Mouse (Mus musculus): Measurements from ENCODE around the gene Mfng. TPM values are rescaled to one million over a fixed set of nuclear protein-coding genes. Genes with fewer than 3 reads are reported as not detected.

Gene Mfng
- 14.1 and 15.0 TPM in 2 replicates for polyA plus RNA-seq (2015; fragmentation: Nextera tagmentation; extraction: Ambion mirVana)

DNA sequence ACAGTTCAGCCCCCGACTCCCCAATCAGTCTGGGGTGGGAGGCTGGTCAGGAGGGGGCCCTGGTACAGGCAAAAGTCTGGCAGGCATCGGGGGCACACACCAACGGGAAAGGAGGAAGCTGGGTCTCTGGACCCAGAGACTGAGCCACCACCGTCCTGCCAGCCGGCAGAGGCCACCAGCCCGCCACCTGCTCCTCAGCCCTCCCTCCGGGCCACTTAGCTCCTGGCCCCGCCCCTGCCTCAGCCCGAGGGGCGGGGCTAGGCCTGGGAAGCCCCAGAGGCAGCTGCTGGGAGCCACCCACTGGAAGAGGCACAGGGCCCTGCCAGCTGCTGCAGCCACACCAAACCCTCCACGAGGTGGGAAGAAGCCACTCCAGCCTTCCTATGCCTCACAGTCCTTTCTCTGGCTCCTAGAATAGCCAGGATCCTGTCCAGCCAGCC is at the start of gene Mfng:
Gene Mfng, minus strand, starts transcription at position 186 of the 440 bp plus-strand sequence.
- Histone ChIP-seq H3K27ac (peak within 1 kb of the TSS; percentile 15; the same call in 1 of the 2 replicates), H3K9ac (peak within 1 kb of the TSS; percentile 25; the same call in 1 of the 2 replicates), H3K4me3 (peak within 1 kb of the TSS; percentile 20), H3K27me3 (peaks cover 26% of the 10 kb centered on the region), H3K4me2 (replicated peaks) (peak within 1 kb of the TSS; percentile 26), H3K4me1 (peaks cover 11% of the 10 kb centered on the region), H3K36me3 (0 out of 2 replicates have a peak, but pooled peaks cover 3% of the 10 kb centered on the region), H3K9me3 (peaks cover 4% of the 10 kb centered on the region; the same call in 1 of the 2 replicates)
- 2% methylated on average over 11 of the region's 11 CpGs for WGBS
- no peak for ATAC-seq (ENCODE audit: low FRiP score, low read depth)

DNA sequence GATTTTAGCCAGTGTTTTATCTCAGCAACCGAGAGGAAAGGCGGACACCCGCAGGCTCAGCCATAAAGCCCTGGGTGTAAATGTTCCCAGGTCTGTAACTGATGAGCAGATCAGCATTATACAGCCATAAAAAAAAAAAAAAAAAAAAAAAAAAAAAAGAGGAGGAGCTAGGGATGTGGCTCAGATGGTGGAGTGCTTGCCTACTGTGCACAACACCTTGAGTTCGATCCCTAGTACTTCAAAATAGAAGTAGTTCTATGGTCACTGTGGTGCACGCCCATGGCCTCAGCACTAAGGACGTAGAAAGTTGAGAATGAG is 42.8 kb upstream of the Mfng start:
- Histone ChIP-seq H3K27ac (no peak overlapping the region), H3K4me1 (peaks cover 5% of the 10 kb centered on the region; the same call in 1 of the 2 replicates), H3K4me2 (replicated peaks) (no peak overlapping the region), H3K36me3 (no peaks in the 10 kb centered on the region), H3K9ac (no peak overlapping the region), H3K4me3 (no peak overlapping the region), H3K27me3 (peaks cover 10% of the 10 kb centered on the region), H3K9me3 (no peaks in the 10 kb centered on the region)
- ATAC-seq (ENCODE audit: low FRiP score, low read depth): no peak
- 55% methylated on average over 6 of the region's 6 CpGs for WGBS

GRCm38 (mm10) chr15:78815314-78816073 is 42.2 kb upstream of the Mfng start:
- no peaks in the 10 kb centered on the region for H3K9me3 ChIP-seq
- H3K36me3 ChIP-seq: no peaks in the 10 kb centered on the region
- peaks cover 5% of the 10 kb centered on the region for H3K27me3 ChIP-seq
- H3K27ac ChIP-seq: no peak overlapping the region
- no peak overlapping the region for H3K4me3 ChIP-seq
- WGBS: 45% methylated on average over 11 of the region's 11 CpGs
- ATAC-seq (ENCODE audit: low FRiP score, low read depth): peak; percentile 40; the same call in 1 of the 2 replicates
- H3K9ac ChIP-seq: no peak overlapping the region
- no peak overlapping the region for H3K4me2 ChIP-seq (replicated peaks)
- peaks cover 2% of the 10 kb centered on the region; the same call in 1 of the 2 replicates for H3K4me1 ChIP-seq

- Histone ChIP-seq H3K4me1 (peaks cover 10% of the 10 kb centered on the region), H3K27me3 (peaks cover 9% of the 10 kb centered on the region), H3K9me3 (no peaks in the 10 kb centered on the region), H3K36me3 (no peaks in the 10 kb centered on the region), H3K4me3 (no peak overlapping the region), H3K27ac (no peak overlapping the region), H3K4me2 (replicated peaks) (no peak overlapping the region), H3K9ac (no peak overlapping the region)
- no peak for ATAC-seq (ENCODE audit: low FRiP score, low read depth)
- WGBS: 90% methylated on average over 4 of the region's 4 CpGs
Measured at GRCm38 (mm10) chr15:78813603-78814002, 40.3 kb upstream of the Mfng start.

DNA sequence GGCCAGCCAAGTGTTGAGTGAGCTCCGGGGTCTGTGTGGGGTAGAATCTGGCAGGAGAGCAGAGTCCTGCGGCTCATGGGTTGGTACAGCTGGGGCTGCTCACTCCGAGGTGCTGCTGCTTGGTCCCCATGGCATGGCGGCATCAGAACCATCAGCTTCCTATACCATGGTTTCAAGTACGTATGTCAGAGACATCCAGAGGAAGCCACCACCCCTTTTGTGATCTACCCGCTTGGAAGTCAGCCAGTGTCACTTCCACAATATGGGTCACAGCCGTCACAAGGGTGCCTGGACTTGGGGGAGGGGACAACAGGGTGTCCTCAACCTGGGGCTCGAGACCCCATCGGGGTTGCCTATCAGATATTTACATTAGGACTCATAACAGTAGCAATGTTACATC is 36.9 kb upstream of the Mfng start:
- Histone ChIP-seq H3K27ac (no peak overlapping the region), H3K9me3 (no peaks in the 10 kb centered on the region), H3K4me3 (no peak overlapping the region), H3K36me3 (no peaks in the 10 kb centered on the region), H3K4me2 (replicated peaks) (no peak overlapping the region), H3K9ac (no peak overlapping the region), H3K27me3 (peaks cover 43% of the 10 kb centered on the region), H3K4me1 (peaks cover 20% of the 10 kb centered on the region)
- ATAC-seq (ENCODE audit: low FRiP score, low read depth): no peak
- WGBS: 71% methylated on average over 9 of the region's 9 CpGs

DNA sequence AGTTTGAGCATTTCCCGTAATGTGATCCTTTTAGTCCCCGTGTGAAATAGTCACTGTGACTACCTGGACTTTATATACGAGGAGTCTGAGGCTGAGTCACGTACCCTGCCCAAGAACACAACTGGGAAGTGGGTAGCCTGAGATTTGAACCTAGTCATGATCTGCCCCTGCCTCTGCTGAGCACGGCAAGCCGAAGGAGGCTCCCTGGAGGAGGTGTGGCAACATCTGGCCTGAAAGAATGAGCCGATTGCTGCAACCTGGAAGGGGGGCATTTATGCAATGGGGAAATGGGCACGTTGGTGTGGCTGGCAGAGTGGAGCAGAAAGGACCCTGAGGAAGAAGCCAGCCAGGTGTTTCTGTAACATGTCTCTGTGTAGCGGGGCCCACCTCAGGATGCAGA is 36.5 kb upstream of the Mfng start:
- Histone ChIP-seq H3K27ac (no peak overlapping the region), H3K9ac (no peak overlapping the region), H3K4me1 (peaks cover 20% of the 10 kb centered on the region), H3K4me3 (no peak overlapping the region), H3K4me2 (replicated peaks) (no peak overlapping the region), H3K27me3 (peaks cover 47% of the 10 kb centered on the region), H3K36me3 (no peaks in the 10 kb centered on the region), H3K9me3 (no peaks in the 10 kb centered on the region)
- no peak for ATAC-seq (ENCODE audit: low FRiP score, low read depth)
- WGBS: 43% methylated on average over 9 of the region's 9 CpGs

DNA sequence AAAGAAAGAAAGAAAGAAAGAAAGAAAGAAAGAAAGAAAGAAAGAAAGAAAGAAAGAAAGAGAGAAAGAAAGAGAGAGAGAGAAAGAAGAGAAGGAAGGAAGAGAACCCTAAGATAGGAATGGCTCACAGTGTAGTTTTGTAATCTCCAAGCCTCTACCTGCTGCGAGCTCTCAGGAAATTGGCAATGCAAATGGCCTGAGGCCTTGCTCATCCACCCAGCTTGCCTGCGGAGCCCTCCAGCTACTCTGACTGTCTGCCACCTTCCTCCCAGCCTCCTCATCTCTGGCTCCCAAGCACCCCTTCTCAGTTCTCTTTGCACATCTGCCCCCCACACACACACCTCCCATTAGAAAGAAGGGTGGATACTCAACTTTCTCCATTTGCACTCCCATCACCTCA is 35.7 kb upstream of the Mfng start:
- WGBS: 70% methylated on average over 2 of the region's 2 CpGs
- H3K9ac ChIP-seq: no peak overlapping the region
- no peak overlapping the region for H3K4me3 ChIP-seq
- H3K27ac ChIP-seq: no peak overlapping the region
- H3K36me3 ChIP-seq: no peaks in the 10 kb centered on the region
- ATAC-seq (ENCODE audit: low FRiP score, low read depth): no peak
- peaks cover 20% of the 10 kb centered on the region for H3K4me1 ChIP-seq
- H3K27me3 ChIP-seq: peaks cover 55% of the 10 kb centered on the region
- no peaks in the 10 kb centered on the region for H3K9me3 ChIP-seq
- no peak overlapping the region for H3K4me2 ChIP-seq (replicated peaks)

- Histone ChIP-seq H3K4me3 (no peak overlapping the region), H3K36me3 (no peaks in the 10 kb centered on the region), H3K4me1 (peaks cover 35% of the 10 kb centered on the region), H3K4me2 (replicated peaks) (no peak overlapping the region), H3K27ac (no peak overlapping the region), H3K27me3 (peaks cover 73% of the 10 kb centered on the region), H3K9me3 (no peaks in the 10 kb centered on the region), H3K9ac (no peak overlapping the region)
- ATAC-seq (ENCODE audit: low FRiP score, low read depth): no peak
- WGBS: 63% methylated on average over 3 of the region's 3 CpGs
Measured at GRCm38 (mm10) chr15:78807141-78807540, 33.9 kb upstream of the Mfng start.

DNA sequence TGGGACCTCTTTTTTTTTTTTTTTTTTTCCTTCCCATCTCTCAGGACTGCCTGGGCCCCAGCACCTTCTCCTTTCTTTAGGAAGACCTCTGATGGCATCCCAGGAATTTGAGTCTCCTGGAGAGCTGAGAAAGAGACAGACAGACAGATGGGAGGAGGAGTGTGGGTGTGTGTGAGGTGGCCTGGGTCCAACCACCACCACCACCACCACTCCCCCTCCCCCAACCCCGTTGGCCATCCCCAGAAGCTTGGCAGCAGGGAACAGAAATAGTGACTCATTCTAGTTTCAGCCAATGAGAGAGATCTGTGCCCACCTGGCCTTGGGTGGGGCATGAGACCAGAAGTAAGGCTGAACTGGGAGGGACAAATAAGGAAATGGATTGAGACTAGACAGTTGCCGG is 33.3 kb upstream of the Mfng start:
- Histone ChIP-seq H3K36me3 (no peaks in the 10 kb centered on the region), H3K4me1 (peaks cover 39% of the 10 kb centered on the region), H3K27ac (no peak overlapping the region), H3K4me3 (no peak overlapping the region), H3K4me2 (replicated peaks) (no peak overlapping the region), H3K27me3 (peaks cover 78% of the 10 kb centered on the region), H3K9me3 (no peaks in the 10 kb centered on the region), H3K9ac (no peak overlapping the region)
- ATAC-seq (ENCODE audit: low FRiP score, low read depth): no peak
- 40% methylated on average over 2 of the region's 2 CpGs for WGBS

DNA sequence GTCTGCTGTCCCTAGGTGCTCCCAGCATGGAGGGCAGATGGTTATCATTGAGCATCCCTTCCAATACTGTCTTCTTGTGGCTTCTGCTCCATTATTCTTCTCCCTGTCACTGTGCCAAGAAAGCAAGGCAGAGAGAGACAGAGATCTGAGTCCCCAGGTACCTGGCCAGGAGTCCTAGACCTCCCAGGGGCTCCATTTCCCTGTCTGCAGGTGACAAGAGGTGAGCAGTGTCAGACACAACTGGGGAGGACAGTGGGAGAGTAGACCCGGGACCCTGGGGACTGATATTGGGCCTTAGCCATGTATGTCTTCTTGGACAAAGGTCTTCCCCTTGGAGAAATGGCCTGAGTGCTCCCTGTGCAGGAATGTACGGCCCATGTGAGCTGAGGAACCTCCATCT is 32.1 kb upstream of the Mfng start:
- 76% methylated on average over 2 of the region's 2 CpGs for WGBS
- no peak for ATAC-seq (ENCODE audit: low FRiP score, low read depth)

GRCm38 (mm10) chr15:78804326-78804725 is 31.1 kb upstream of the Mfng start:
- ATAC-seq (ENCODE audit: low FRiP score, low read depth): no peak
- no peaks in the 10 kb centered on the region for H3K9me3 ChIP-seq
- peaks cover 94% of the 10 kb centered on the region for H3K27me3 ChIP-seq
- H3K36me3 ChIP-seq: no peaks in the 10 kb centered on the region
- H3K4me2 ChIP-seq (replicated peaks): no peak overlapping the region
- H3K4me1 ChIP-seq: peaks cover 29% of the 10 kb centered on the region
- no peak overlapping the region for H3K4me3 ChIP-seq
- H3K27ac ChIP-seq: no peak overlapping the region
- 10% methylated on average over 6 of the region's 6 CpGs for WGBS
- H3K9ac ChIP-seq: no peak overlapping the region

More for the DNA sequence above, 32.1 kb upstream of the Mfng start:
- Histone ChIP-seq H3K9me3 (no peaks in the 10 kb centered on the region), H3K36me3 (no peaks in the 10 kb centered on the region), H3K4me2 (replicated peaks) (no peak overlapping the region), H3K9ac (no peak overlapping the region), H3K4me3 (no peak overlapping the region), H3K4me1 (peaks cover 39% of the 10 kb centered on the region), H3K27ac (no peak overlapping the region), H3K27me3 (peaks cover 91% of the 10 kb centered on the region)

- no peaks in the 10 kb centered on the region for H3K36me3 ChIP-seq
- H3K9me3 ChIP-seq: no peaks in the 10 kb centered on the region
- no peak overlapping the region for H3K27ac ChIP-seq
- H3K4me1 ChIP-seq: peaks cover 33% of the 10 kb centered on the region
- 8% methylated on average over 8 of the region's 8 CpGs for WGBS
- peak overlapping the region; percentile 62 for H3K4me3 ChIP-seq
- no peak overlapping the region for H3K9ac ChIP-seq
- ATAC-seq (ENCODE audit: low FRiP score, low read depth): no peak
- H3K27me3 ChIP-seq: peaks cover 97% of the 10 kb centered on the region
- peak overlapping the region; percentile 90; the same call in 1 of the 2 replicates for H3K4me2 ChIP-seq (replicated peaks)
Measured at GRCm38 (mm10) chr15:78803499-78803900, 30.2 kb upstream of the Mfng start.

All from limb, embryonic 13.5 days (tissue).